Mouse (Mus musculus): ENCODE measurements around the gene Ripply2.

DNA sequence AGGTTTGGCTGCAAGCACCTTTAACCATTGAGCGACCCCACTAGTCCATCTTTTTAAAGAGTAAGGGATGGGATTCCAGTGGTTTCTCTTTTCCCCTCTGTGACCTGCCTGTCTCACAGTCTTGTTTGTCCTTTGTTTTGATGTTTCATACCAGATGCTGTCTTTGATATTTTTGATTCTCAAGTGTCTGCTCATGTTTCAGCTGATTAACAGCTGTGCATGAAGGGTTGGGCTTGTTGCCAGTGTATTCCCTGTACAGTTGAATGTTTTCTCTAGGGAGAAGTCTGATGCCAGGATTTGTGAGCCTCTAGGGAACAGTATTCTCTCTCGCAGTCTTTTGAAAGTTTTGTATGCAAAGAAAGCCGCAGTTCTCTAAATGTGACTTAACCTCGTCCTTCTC lies 34.1 kb downstream of the Ripply2 start:
- TF ChIP-seq CTCF (IDR thresholded peaks at IDR 0.05; ENCODE audit: extremely low read depth, insufficient read depth, insufficient read length, insufficient replicate concordance) (no peak), POLR2A (IDR thresholded peaks at IDR 0.05; ENCODE audit: low read depth, low read length) (no peak)
